Comparison of ENCODE assay signal across 7 mouse cellular contexts in genomic region chr2:128312659-128313581, GRCm38 (mm10).
DNase-seq lines count a peak whose midpoint lies in the region; ATAC-seq and TF ChIP-seq lines count a peak whose summit lies in the region.

No protein-coding gene starts in this region.

- ATAC-seq in heart, embryonic 16.5 days (replicated peaks; ENCODE audit: extremely low read depth, insufficient read depth, low FRiP score): peak; percentile 91
- no peak for ATAC-seq in liver, postnatal 0 days

- TF ChIP-seq POLR2A in MEL (IDR thresholded peaks at IDR 0.05; ENCODE audit: control insufficient read depth in 1 of 2, insufficient read depth in 1 of 2, low read depth in 1 of 2, low read length in 2 of 2, poor library complexity in 1 of 2): no peak

- 51% methylated on average over 12 of the region's 12 CpGs for WGBS in embryonic facial prominence, embryonic 10.5 days
- 52% methylated on average over 12 of the region's 12 CpGs for WGBS in heart, embryonic 16.5 days
- 65% methylated on average over 12 of the region's 12 CpGs for WGBS in liver, postnatal 0 days (ENCODE audit: insufficient replicate concordance)

- no peak for TF ChIP-seq RAD21 in MEL (IDR thresholded peaks at IDR 0.05; ENCODE audit: low read depth, low read length)

- peak overlapping the region; percentile 78 for H3K9ac ChIP-seq in MEL (ENCODE audit: control insufficient read depth, low read depth, low read length, poor library complexity, severe bottlenecking)
- peak overlapping the region; percentile 65 for H3K9ac ChIP-seq in heart, embryonic 16.5 days (ENCODE audit: low read length)
- H3K9ac ChIP-seq in liver, postnatal 0 days (replicated peaks): no peak overlapping the region

- intact Hi-C loops in left cerebral cortex, postnatal 25 days (cut with DNase I): loop anchor here (5.0 kb wide), 1 partner anchor 191 kb away; no protein-coding TSS in a partner anchor

- peak overlapping the region; percentile 79 to 88; a peak in 2 of 4 replicates for H3K4me3 ChIP-seq in MEL (ENCODE audit: control insufficient read depth in 1 of 2, insufficient read depth in 1 of 2, low read depth in 2 of 2, low read length in 2 of 2)
- H3K4me3 ChIP-seq in embryonic facial prominence, embryonic 10.5 days: peak overlapping the region; percentile 48
- peak overlapping the region; percentile 30 for H3K4me3 ChIP-seq in heart, embryonic 16.5 days (ENCODE audit: low read length)
- 0 out of 2 replicates have a peak overlapping the region, but pooled peaks have one; percentile 13 for H3K4me3 ChIP-seq in liver, postnatal 0 days (ENCODE audit: low read depth, low read length)

- H3K27me3 ChIP-seq in MEL (ENCODE audit: control insufficient read depth in 1 of 2, insufficient read depth in 2 of 2, low read length in 2 of 2): no peaks in the 10 kb centered on the region
- peaks cover 19% of the 10 kb centered on the region for H3K27me3 ChIP-seq in embryonic facial prominence, embryonic 10.5 days (replicated peaks; ENCODE audit: low read depth, poor library complexity, severe bottlenecking)
- no peaks in the 10 kb centered on the region for H3K27me3 ChIP-seq in heart, embryonic 16.5 days (ENCODE audit: control insufficient read depth, insufficient read depth, low read length)
- no peaks in the 10 kb centered on the region for H3K27me3 ChIP-seq in liver, postnatal 0 days (ENCODE audit: insufficient read depth, low read length)

- H3K27ac ChIP-seq in MEL (ENCODE audit: control insufficient read depth, low read depth, low read length): peak overlapping the region; percentile 50
- peak overlapping the region; percentile 73 for H3K27ac ChIP-seq in embryonic facial prominence, embryonic 10.5 days (replicated peaks)
- peak overlapping the region; percentile 95 for H3K27ac ChIP-seq in heart, embryonic 16.5 days (ENCODE audit: low read length)
- no peak overlapping the region for H3K27ac ChIP-seq in liver, postnatal 0 days (ENCODE audit: low read depth)

- TF ChIP-seq EP300 in MEL (IDR thresholded peaks at IDR 0.05; ENCODE audit: low read depth in 1 of 2, low read length in 2 of 2): peak; percentile 39 to 55; a peak in 2 of 4 replicates
- TF ChIP-seq EP300 in liver, postnatal 0 days (IDR thresholded peaks at IDR 0.05; ENCODE audit: low read depth): no peak

- TF ChIP-seq CTCF in MEL (IDR thresholded peaks at IDR 0.05 in 2 of 3, conservative IDR thresholded peaks at IDR 0.05 in 1 of 3; ENCODE audit: control insufficient read depth in 1 of 3, insufficient read depth in 1 of 3, low read depth in 2 of 3, low read length in 3 of 3, poor library complexity in 1 of 3, severe bottlenecking in 1 of 3): no peak
- TF ChIP-seq CTCF in liver, postnatal 0 days (IDR thresholded peaks at IDR 0.05; ENCODE audit: low read depth): no peak

- no peaks in the 10 kb centered on the region; the same call in 1 of the 2 replicates for H3K79me2 ChIP-seq in MEL (ENCODE audit: control insufficient read depth, insufficient read depth, low read length, poor library complexity)

- H3K4me1 ChIP-seq in MEL (ENCODE audit: control insufficient read depth in 1 of 2, insufficient read depth in 2 of 2, low read length in 2 of 2): peaks cover 0 to 14% of the 10 kb centered on the region in 2 experiments; a peak in 3 of 4 replicates
- H3K4me1 ChIP-seq in embryonic facial prominence, embryonic 10.5 days: peaks cover 34% of the 10 kb centered on the region
- H3K4me1 ChIP-seq in heart, embryonic 16.5 days (ENCODE audit: control insufficient read depth, insufficient read depth, low read length): peaks cover 40% of the 10 kb centered on the region
- H3K4me1 ChIP-seq in liver, postnatal 0 days (ENCODE audit: insufficient read depth): peaks cover 4% of the 10 kb centered on the region; the same call in 1 of the 2 replicates

- DNase-seq in MEL (ENCODE audit: low read depth, low spot score): peak; percentile 60
- DNase-seq in embryonic facial prominence, embryonic 10.5 days (ENCODE audit: low spot score): peak; percentile 37
- no peak for DNase-seq in liver, postnatal 0 days
- DNase-seq in left cerebral cortex, postnatal 25 days (ENCODE audit: low spot score in 2 of 2): no peak
- no peak for DNase-seq in thymus, postnatal 4 days
- DNase-seq in kidney, postnatal 4 days: no peak

- peaks cover 0 to 12% of the 10 kb centered on the region in 2 experiments; a peak in 2 of 4 replicates for H3K36me3 ChIP-seq in MEL (ENCODE audit: control insufficient read depth in 1 of 2, insufficient read depth in 2 of 2, low read length in 2 of 2)
- H3K36me3 ChIP-seq in embryonic facial prominence, embryonic 10.5 days (replicated peaks): no peaks in the 10 kb centered on the region
- no peaks in the 10 kb centered on the region for H3K36me3 ChIP-seq in heart, embryonic 16.5 days (ENCODE audit: control insufficient read depth, insufficient read depth)
- no peaks in the 10 kb centered on the region for H3K36me3 ChIP-seq in liver, postnatal 0 days (replicated peaks; ENCODE audit: insufficient read depth, low read length)

- H3K4me2 ChIP-seq in heart, embryonic 16.5 days (ENCODE audit: low read depth, low read length): peak overlapping the region; percentile 60
- H3K4me2 ChIP-seq in liver, postnatal 0 days (ENCODE audit: low read depth, low read length): peak overlapping the region; percentile 61

- H3K9me3 ChIP-seq in MEL (replicated peaks; ENCODE audit: insufficient read depth, low read length): no peaks in the 10 kb centered on the region
- H3K9me3 ChIP-seq in embryonic facial prominence, embryonic 10.5 days: no peaks in the 10 kb centered on the region
- H3K9me3 ChIP-seq in heart, embryonic 16.5 days (replicated peaks; ENCODE audit: control insufficient read depth, low read length): no peaks in the 10 kb centered on the region
- H3K9me3 ChIP-seq in liver, postnatal 0 days (ENCODE audit: low read length): no peaks in the 10 kb centered on the region

TF ChIP-seq in MEL, 35 proteins besides CTCF, POLR2A, EP300 and RAD21:
- peak; percentile 65 for TF ChIP-seq TAL1 (IDR thresholded peaks at IDR 0.05; ENCODE audit: low read length)
- no peak for TF ChIP-seq ELF1 (IDR thresholded peaks at IDR 0.05; ENCODE audit: low read depth, low read length)
- peak; percentile 46; the same call in 1 of the 2 replicates for TF ChIP-seq GATA1 (IDR thresholded peaks at IDR 0.05; ENCODE audit: low read depth, low read length)
- TF ChIP-seq TCF12 (IDR thresholded peaks at IDR 0.05; ENCODE audit: low read depth, low read length): peak; percentile 56; the same call in 1 of the 2 replicates
- no peak for TF ChIP-seq MAX (IDR thresholded peaks at IDR 0.05; ENCODE audit: low read length)
- no peak for TF ChIP-seq ZNF384 (IDR thresholded peaks at IDR 0.05; ENCODE audit: low read depth, low read length)
- no peak for TF ChIP-seq TBP (IDR thresholded peaks at IDR 0.05; ENCODE audit: low read depth, low read length)
- TF ChIP-seq ZMIZ1 (IDR thresholded peaks at IDR 0.05; ENCODE audit: low read depth, low read length): no peak

Comparison
In these comparisons a context has a peak if more than half of its experiments do, and no peak if none do; other contexts are left out.
1. DNase-seq: peak in MEL (single experiment) and embryonic facial prominence, embryonic 10.5 days (single experiment); none in liver, postnatal 0 days (single experiment), left cerebral cortex, postnatal 25 days (0 of 2), thymus, postnatal 4 days (single experiment) and kidney, postnatal 4 days (0 of 2).
2. H3K4me3 ChIP-seq: peak in every context shown above with its lines; median percentile 84 in MEL; 48 in embryonic facial prominence, embryonic 10.5 days; 30 in heart, embryonic 16.5 days; 13 in liver, postnatal 0 days.